Mouse (Mus musculus): ENCODE data around the gene Per2. TPM values are rescaled to one million over a fixed set of nuclear protein-coding genes. Genes with fewer than 3 reads are reported as not detected.

Gene Per2
- polyA plus RNA-seq, 1 experiment from 2014 or later, result 0.47 TPM

GRCm38 (mm10) chr1:91434905-91435304 lies 24.2 kb downstream of the Per2 start:
- Histone ChIP-seq H3K27ac (no peak overlapping the region), H3K79me2 (ENCODE audit: inconsistent target) (no peaks in the 10 kb centered on the region), H3K4me3 (ENCODE audit: inconsistent target) (no peak overlapping the region), H3K36me3 (ENCODE audit: inconsistent target) (no peaks in the 10 kb centered on the region)
- 99% methylated on average over 8 of the region's 8 CpGs for WGBS (ENCODE audit: missing documents)

- Histone ChIP-seq H3K27ac (no peak overlapping the region), H3K4me3 (ENCODE audit: inconsistent target) (no peak overlapping the region), H3K79me2 (ENCODE audit: inconsistent target) (no peaks in the 10 kb centered on the region), H3K36me3 (ENCODE audit: inconsistent target) (no peaks in the 10 kb centered on the region)
- WGBS (ENCODE audit: missing documents), result 93% methylated on average over 7 of the region's 7 CpGs
Measured at GRCm38 (mm10) chr1:91430761-91431160, 28.4 kb downstream of the Per2 start.

GRCm38 (mm10) chr1:91429212-91429611 lies 29.9 kb downstream of the Per2 start:
- over 99% methylated on average over 10 of the region's 10 CpGs for WGBS (ENCODE audit: missing documents)
- Histone ChIP-seq H3K4me3 (ENCODE audit: inconsistent target) (no peak overlapping the region), H3K36me3 (ENCODE audit: inconsistent target) (no peaks in the 10 kb centered on the region), H3K27ac (no peak overlapping the region), H3K79me2 (ENCODE audit: inconsistent target) (no peaks in the 10 kb centered on the region)

GRCm38 (mm10) chr1:91428614-91429013 lies 30.5 kb downstream of the Per2 start:
- no peaks in the 10 kb centered on the region for H3K36me3 ChIP-seq (ENCODE audit: inconsistent target)

GRCm38 (mm10) chr1:91426397-91426796 lies 32.7 kb downstream of the Per2 start:
- WGBS (ENCODE audit: missing documents), result 91% methylated on average over 9 of the region's 9 CpGs
- Histone ChIP-seq H3K27ac (no peak overlapping the region), H3K36me3 (ENCODE audit: inconsistent target) (no peaks in the 10 kb centered on the region), H3K79me2 (ENCODE audit: inconsistent target) (no peaks in the 10 kb centered on the region), H3K4me3 (ENCODE audit: inconsistent target) (no peak overlapping the region)

More at GRCm38 (mm10) chr1:91428614-91429013, 30.5 kb downstream of the Per2 start:
- no peak overlapping the region for H3K4me3 ChIP-seq (ENCODE audit: inconsistent target)
- no peak overlapping the region for H3K27ac ChIP-seq
- H3K79me2 ChIP-seq (ENCODE audit: inconsistent target), result no peaks in the 10 kb centered on the region
- WGBS (ENCODE audit: missing documents), result 61% methylated on average over 3 of the region's 4 CpGs

GRCm38 (mm10) chr1:91420601-91421065 lies 38.5 kb downstream of the Per2 start:
- Histone ChIP-seq H3K4me3 (ENCODE audit: inconsistent target) (no peak overlapping the region), H3K27ac (no peak overlapping the region), H3K36me3 (ENCODE audit: inconsistent target) (no peaks in the 10 kb centered on the region), H3K79me2 (ENCODE audit: inconsistent target) (no peaks in the 10 kb centered on the region)
- 95% methylated on average over 8 of the region's 8 CpGs for WGBS (ENCODE audit: missing documents)

- H3K36me3 ChIP-seq (ENCODE audit: inconsistent target), result no peaks in the 10 kb centered on the region
- no peak overlapping the region for H3K4me3 ChIP-seq (ENCODE audit: inconsistent target)
- 90% methylated on average over 10 of the region's 10 CpGs for WGBS (ENCODE audit: missing documents)
- H3K79me2 ChIP-seq (ENCODE audit: inconsistent target), result no peaks in the 10 kb centered on the region
- H3K27ac ChIP-seq, result no peak overlapping the region
Measured at GRCm38 (mm10) chr1:91419862-91420600, 39.1 kb downstream of the Per2 start.

- 100% methylated on average over 1 of the region's 1 CpGs for WGBS (ENCODE audit: missing documents)
- no peaks in the 10 kb centered on the region for H3K36me3 ChIP-seq (ENCODE audit: inconsistent target)
- no peaks in the 10 kb centered on the region for H3K79me2 ChIP-seq (ENCODE audit: inconsistent target)
- no peak overlapping the region for H3K4me3 ChIP-seq (ENCODE audit: inconsistent target)
- no peak overlapping the region for H3K27ac ChIP-seq
Measured at GRCm38 (mm10) chr1:91417991-91418390, 41.1 kb downstream of the Per2 start.

GRCm38 (mm10) chr1:91415311-91415710 lies 43.8 kb downstream of the Per2 start:
- no peak overlapping the region for H3K4me3 ChIP-seq (ENCODE audit: inconsistent target)
- no peaks in the 10 kb centered on the region for H3K79me2 ChIP-seq (ENCODE audit: inconsistent target)
- no peak overlapping the region for H3K27ac ChIP-seq
- 89% methylated on average over 5 of the region's 5 CpGs for WGBS (ENCODE audit: missing documents)
- H3K36me3 ChIP-seq (ENCODE audit: inconsistent target), result no peaks in the 10 kb centered on the region

- WGBS (ENCODE audit: missing documents), result 94% methylated on average over 4 of the region's 4 CpGs
- Histone ChIP-seq H3K4me3 (ENCODE audit: inconsistent target) (no peak overlapping the region), H3K27ac (no peak overlapping the region), H3K36me3 (ENCODE audit: inconsistent target) (no peaks in the 10 kb centered on the region), H3K79me2 (ENCODE audit: inconsistent target) (no peaks in the 10 kb centered on the region)
Measured at GRCm38 (mm10) chr1:91414903-91415302, 44.2 kb downstream of the Per2 start.

- Histone ChIP-seq H3K27ac (peak within 1 kb of the TSS; percentile 48), H3K4me3 (ENCODE audit: inconsistent target) (peak within 1 kb of the TSS; percentile 43), H3K79me2 (ENCODE audit: inconsistent target) (no peaks in the 10 kb centered on the region), H3K36me3 (ENCODE audit: inconsistent target) (no peaks in the 10 kb centered on the region)
- WGBS (ENCODE audit: missing documents), result 6% methylated on average over 36 of the region's 39 CpGs
Measured at GRCm38 (mm10) chr1:91413898-91414594, 45.1 kb downstream of the Per2 start, which contains the start of gene Hes6. Gene Hes6 (minus strand): TSS chr1:91414038.

GRCm38 (mm10) chr1:91413536-91413897 lies 45.6 kb downstream of the Per2 start:
- H3K36me3 ChIP-seq (ENCODE audit: inconsistent target), result no peaks in the 10 kb centered on the region
- WGBS (ENCODE audit: missing documents), result 0% methylated on average over 14 of the region's 14 CpGs
- peak overlapping the region; percentile 48 for H3K27ac ChIP-seq
- H3K4me3 ChIP-seq (ENCODE audit: inconsistent target), result peak overlapping the region; percentile 43
- no peaks in the 10 kb centered on the region for H3K79me2 ChIP-seq (ENCODE audit: inconsistent target)

GRCm38 (mm10) chr1:91413030-91413506 lies 46.1 kb downstream of the Per2 start:
- WGBS (ENCODE audit: missing documents), result under 1% methylated on average over 29 of the region's 34 CpGs
- peak overlapping the region; percentile 48 for H3K27ac ChIP-seq

GRCm38 (mm10) chr1:91412286-91413029 lies 46.7 kb downstream of the Per2 start:
- Histone ChIP-seq H3K36me3 (ENCODE audit: inconsistent target) (no peaks in the 10 kb centered on the region), H3K4me3 (ENCODE audit: inconsistent target) (peak overlapping the region; percentile 40), H3K27ac (no peak overlapping the region), H3K79me2 (ENCODE audit: inconsistent target) (no peaks in the 10 kb centered on the region)
- WGBS (ENCODE audit: missing documents), result 15% methylated on average over 64 of the region's 65 CpGs

More at GRCm38 (mm10) chr1:91413030-91413506, 46.1 kb downstream of the Per2 start:
- peak overlapping the region; percentile 43 for H3K4me3 ChIP-seq (ENCODE audit: inconsistent target)
- H3K36me3 ChIP-seq (ENCODE audit: inconsistent target), result no peaks in the 10 kb centered on the region
- no peaks in the 10 kb centered on the region for H3K79me2 ChIP-seq (ENCODE audit: inconsistent target)

Measured in macrophage (primary cell).